Mouse (Mus musculus): ENCODE measurements around the gene Olfr262.
"Not testable (repeated sequence)": the region's sequence is repeated elsewhere in the genome, so short reads cannot be mapped to it uniquely, and the experiment has no call there.

The Olfr262 gene

DNA sequence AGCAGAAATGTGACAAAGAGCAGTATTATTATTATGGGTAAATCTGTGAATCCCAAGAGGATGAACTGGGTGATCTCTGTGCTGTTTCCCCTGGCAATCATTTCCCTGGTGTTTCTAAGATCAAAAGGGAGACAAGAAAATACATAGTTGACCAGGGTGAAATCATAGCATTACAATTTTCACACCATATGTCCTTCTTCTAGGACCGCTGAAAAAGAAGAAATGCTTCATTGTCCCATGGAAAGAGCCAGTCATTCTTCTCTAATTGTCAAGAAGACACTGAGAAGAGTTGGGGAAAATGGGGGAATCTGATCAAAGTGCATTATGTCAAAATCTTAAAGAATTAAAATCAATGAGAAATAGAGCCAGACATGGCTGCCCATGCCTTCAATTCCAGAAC is at the start of gene Olfr262:
Gene Olfr262, minus strand, starts transcription at position 101 of the 400 bp plus-strand sequence.
- no peak for DNase-seq (ENCODE audit: low spot score)

DNA sequence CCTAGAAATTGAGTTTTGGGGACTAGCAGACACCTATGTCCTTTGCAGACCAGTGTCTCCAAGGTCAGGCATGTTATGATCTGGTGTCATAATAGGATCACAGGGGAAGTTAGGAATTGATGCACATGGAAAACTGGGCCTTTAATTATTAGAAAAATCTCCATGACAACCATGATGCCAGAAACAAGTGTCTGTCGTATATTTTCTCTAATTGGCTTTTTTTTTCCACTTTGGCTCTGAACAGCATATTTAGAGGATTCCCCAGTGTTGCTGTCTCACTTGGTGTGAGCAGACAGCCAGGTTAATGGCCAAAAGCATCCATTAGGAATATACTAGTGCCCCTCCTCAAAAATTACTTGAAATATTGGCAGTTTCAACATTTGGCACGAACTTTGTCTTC is 38.1 kb upstream of the Olfr262 start, which contains the start of gene Olfr1434:
Gene Olfr1434, plus strand, starts transcription at position 301 of the 400 bp plus-strand sequence.
- no peak for DNase-seq (ENCODE audit: low spot score)

GRCm38 (mm10) chr19:12260732-12261131 is 19.3 kb upstream of the Olfr262 start, which contains the start of gene Olfr235:
Olfr235 (plus strand) TSS chr19:12261032.
- DNase-seq (ENCODE audit: low spot score), result no peak

DNA sequence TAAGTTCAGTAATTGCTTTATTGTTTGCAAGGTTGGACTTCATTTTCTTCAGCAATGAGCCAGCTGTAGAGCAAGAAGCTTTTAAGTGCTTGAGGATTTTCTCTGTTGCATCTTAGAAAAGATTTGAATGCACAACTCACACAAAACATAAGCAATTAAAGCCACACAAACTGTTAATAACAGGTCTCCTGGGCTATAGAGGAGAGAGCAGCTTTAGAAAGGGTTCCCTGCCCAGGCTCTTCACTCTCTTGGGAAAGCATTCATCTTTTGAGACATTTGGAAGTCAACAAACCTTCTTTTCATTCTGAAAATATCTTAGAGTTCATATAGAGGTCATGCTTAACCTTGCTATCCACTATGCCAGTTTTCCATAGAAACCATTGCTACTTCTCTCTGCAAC is 9.0 kb downstream of the Olfr262 start, which contains the start of gene Olfr1432:
Gene Olfr1432, minus strand, starts transcription at position 101 of the 400 bp plus-strand sequence.
- not testable (repeated sequence) for DNase-seq (ENCODE audit: low spot score)

- no peak for DNase-seq (ENCODE audit: low spot score)
These were observed 41.1 kb downstream of the Olfr262 start, which contains the start of gene Olfr1431 for GRCm38 (mm10) chr19:12200334-12200733. Olfr1431 (plus strand) TSS chr19:12200634.

DNA sequence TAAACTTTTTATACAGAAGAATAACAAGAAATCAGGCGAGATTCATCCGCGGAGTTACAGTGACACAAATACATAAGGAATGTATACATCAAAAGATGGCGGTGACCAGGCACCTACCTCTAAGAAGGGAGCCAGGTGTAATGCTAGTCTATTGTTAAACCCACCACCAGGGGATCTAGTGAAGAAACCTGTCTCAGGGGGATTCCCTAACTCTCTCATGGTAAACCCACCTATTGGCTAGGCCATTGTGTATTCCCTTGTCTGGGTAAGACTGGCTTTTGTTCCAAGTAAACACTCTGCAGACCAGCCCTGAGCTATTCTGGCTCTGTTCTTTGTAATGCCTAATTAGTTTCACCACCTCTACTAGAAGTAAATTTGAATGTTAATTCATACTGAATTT is 42.4 kb downstream of the Olfr262 start:
- DNase-seq (ENCODE audit: low spot score), result not testable (repeated sequence)
